ENCODE assay signal across 30 mouse cellular contexts in genomic region chr2:164752454-164752853, GRCm38 (mm10). TPM values are rescaled to one million over a fixed set of nuclear protein-coding genes. Genes with fewer than 3 reads are reported as not detected.
A peak's percentile ranks its signal among the peaks of the same experiment; 100 is the strongest.
DNase-seq lines count a peak whose midpoint lies in the region; ATAC-seq and TF ChIP-seq lines count a peak whose summit lies in the region.
"Had no signal": no experiment of that assay in that cellular context is flagged by ENCODE, and none has a peak within 500 bp of the region (broad histone marks: within the 10 kb centered on the region; RNA-seq: fewer than 3 reads in every experiment).

No protein-coding gene starts in this region.

- WGBS in liver, adult 2 months: 29% methylated on average over 2 of the region's 2 CpGs
- WGBS in stomach, postnatal 0 days: 74% methylated on average over 2 of the region's 2 CpGs

- TF ChIP-seq CTCF in gastrocnemius, adult 2 months (IDR thresholded peaks at IDR 0.05): no peak
- TF ChIP-seq CTCF in liver, adult 2 months (IDR thresholded peaks at IDR 0.05; ENCODE audit: low read depth, low read length): no peak
- TF ChIP-seq CTCF in stomach, postnatal 0 days (IDR thresholded peaks at IDR 0.05; ENCODE audit: low read depth): no peak

- intact Hi-C loops in gastrocnemius, adult 2 months (cut with DNase I): loop anchor here (5.0 kb wide), 1 partner anchor 45 kb away; no protein-coding TSS in a partner anchor
- intact Hi-C loops in gastrocnemius, postnatal 36 days (cut with DNase I): no loop called here

- no peak overlapping the region for H3K4me2 ChIP-seq in stomach, postnatal 0 days (replicated peaks; ENCODE audit: low read depth)
- H3K4me2 ChIP-seq: embryonic facial prominence, embryonic 13.5 days; forebrain, embryonic 12.5 days; forebrain, embryonic 15.5 days; heart, embryonic 11.5 days; heart, embryonic 15.5 days; hindbrain, embryonic 13.5 days had no signal

- no peak overlapping the region for H3K9ac ChIP-seq in liver, adult 2 months (ENCODE audit: low read depth, low read length)
- H3K9ac ChIP-seq in stomach, postnatal 0 days (ENCODE audit: low read length): no peak overlapping the region
- H3K9ac ChIP-seq: embryonic facial prominence, embryonic 13.5 days; forebrain, embryonic 12.5 days; forebrain, embryonic 15.5 days; heart, embryonic 15.5 days; hindbrain, embryonic 13.5 days had no signal

- no peak overlapping the region for H3K4me3 ChIP-seq in gastrocnemius, adult 2 months
- no peak overlapping the region for H3K4me3 ChIP-seq in liver, adult 2 months (ENCODE audit: insufficient read depth, low read depth, low read length)
- H3K4me3 ChIP-seq in megakaryocyte, embryonic 14.5 days (replicated peaks): peak overlapping the region; percentile 16
- no peak overlapping the region for H3K4me3 ChIP-seq in stomach, postnatal 0 days (ENCODE audit: low read depth, low read length)
- H3K4me3 ChIP-seq: embryonic facial prominence, embryonic 10.5 days; embryonic facial prominence, embryonic 13.5 days; erythroblast, embryonic 14.5 days; forebrain, embryonic 12.5 days; forebrain, embryonic 15.5 days; heart, embryonic 15.5 days; hindbrain, embryonic 10.5 days; hindbrain, embryonic 13.5 days had no signal

- peaks cover 39% of the 10 kb centered on the region for H3K36me3 ChIP-seq in liver, adult 2 months (ENCODE audit: control insufficient read depth, insufficient read depth, low read length)
- H3K36me3 ChIP-seq in megakaryocyte, embryonic 14.5 days (replicated peaks; ENCODE audit: low read length): peaks cover 100% of the 10 kb centered on the region
- peaks cover 26% of the 10 kb centered on the region for H3K36me3 ChIP-seq in stomach, postnatal 0 days (ENCODE audit: control insufficient read depth, insufficient read depth, low read length)

- no peak for TF ChIP-seq POLR2A in liver, adult 2 months (IDR thresholded peaks at IDR 0.05; ENCODE audit: extremely low read depth, insufficient read depth, low read length)

- H3K79me2 ChIP-seq in liver, adult 2 months (ENCODE audit: control insufficient read depth, insufficient read depth, low read length): peaks cover 4% of the 10 kb centered on the region; the same call in 1 of the 2 replicates

- H3K27ac ChIP-seq in gastrocnemius, adult 2 months: no peak overlapping the region
- H3K27ac ChIP-seq in liver, adult 2 months (replicated peaks; ENCODE audit: insufficient read depth, low read depth, low read length): no peak overlapping the region
- no peak overlapping the region for H3K27ac ChIP-seq in stomach, postnatal 0 days (replicated peaks)
- H3K27ac ChIP-seq: embryonic facial prominence, embryonic 10.5 days; embryonic facial prominence, embryonic 13.5 days; forebrain, embryonic 12.5 days; forebrain, embryonic 15.5 days; heart, embryonic 15.5 days; hindbrain, embryonic 10.5 days; hindbrain, embryonic 13.5 days had no signal

- H3K9me3 ChIP-seq in megakaryocyte, embryonic 14.5 days: no peaks in the 10 kb centered on the region
- H3K9me3 ChIP-seq in stomach, postnatal 0 days (ENCODE audit: control insufficient read depth, low read length): no peaks in the 10 kb centered on the region
- H3K9me3 ChIP-seq: embryonic facial prominence, embryonic 10.5 days; embryonic facial prominence, embryonic 13.5 days; forebrain, embryonic 12.5 days; forebrain, embryonic 15.5 days; heart, embryonic 15.5 days; hindbrain, embryonic 10.5 days; hindbrain, embryonic 13.5 days had no signal

- DNase-seq in gastrocnemius, adult 2 months: peak; percentile 6
- no peak for DNase-seq in gastrocnemius, postnatal 36 days
- peak; percentile 57 for DNase-seq in liver, adult 2 months (ENCODE audit: extremely low read depth, low read depth, low spot score)
- no peak for DNase-seq in liver
- DNase-seq in stomach, postnatal 0 days (ENCODE audit: low spot score): no peak
- no peak for DNase-seq in thymus, postnatal 36 days
- DNase-seq: adrenal gland, adult 8-10 months; cerebellum, adult 2 months; cerebellum, postnatal 10 days; cerebellum, postnatal 36 days; embryo, embryonic 11 days; gastrocnemius, postnatal 25 days; heart, postnatal 10 days; heart, postnatal 36 days had no signal

- no peak for ATAC-seq in megakaryocyte, adult 5-6 weeks (ENCODE audit: poor library complexity, severe bottlenecking)
- peak; percentile 56; the same call in 1 of the 2 replicates for ATAC-seq in stomach, postnatal 0 days (ENCODE audit: low FRiP score, low TSS enrichment)
- ATAC-seq: CD4-positive, CD25-positive, alpha-beta regulatory T cell, adult 4 months; forebrain, embryonic 15.5 days; hindbrain, embryonic 16.5 days had no signal

- H3K27me3 ChIP-seq in liver, adult 2 months (ENCODE audit: control insufficient read depth, insufficient read depth, low read length): no peaks in the 10 kb centered on the region
- no peaks in the 10 kb centered on the region for H3K27me3 ChIP-seq in megakaryocyte, embryonic 14.5 days (replicated peaks)
- no peaks in the 10 kb centered on the region for H3K27me3 ChIP-seq in stomach, postnatal 0 days (ENCODE audit: control insufficient read depth, insufficient read depth, low read length)
- H3K27me3 ChIP-seq: embryonic facial prominence, embryonic 13.5 days; forebrain, embryonic 12.5 days; forebrain, embryonic 15.5 days; heart, embryonic 15.5 days; hindbrain, embryonic 13.5 days had no signal

- TF ChIP-seq EP300 in stomach, postnatal 0 days (optimal IDR thresholded peaks at IDR 0.05): no peak

- H3K4me1 ChIP-seq in liver, adult 2 months (ENCODE audit: control insufficient read depth, insufficient read depth, low read length): 0 out of 2 replicates have a peak, but pooled peaks cover 2% of the 10 kb centered on the region
- peaks cover 20% of the 10 kb centered on the region for H3K4me1 ChIP-seq in megakaryocyte, embryonic 14.5 days
- no peaks in the 10 kb centered on the region for H3K4me1 ChIP-seq in stomach, postnatal 0 days (replicated peaks; ENCODE audit: control insufficient read depth, insufficient read depth)

RNA-seq across cellular contexts. Expression of gene Dnttip1, which starts 6.7 kb away (rescaled TPM):
- 10 to 100 TPM; 18.5 to 19.4 TPM for total RNA-seq in gastrocnemius, adult 2 months (2021)
- total RNA-seq in gastrocnemius, postnatal 36 days (2021): 10 to 100 TPM; 15.8 to 18.1 TPM
- 11.8 and 12.9 TPM in 2 replicates for total RNA-seq in liver, adult 2 months (2014; rRNA removed)
- 11.9 and 17.6 TPM in 2 replicates for polyA plus RNA-seq in liver, adult 2 months (2012; rRNA removed)
- polyA plus RNA-seq in megakaryocyte, embryonic 14.5 days (2012; ENCODE audit: insufficient read depth, low replicate concordance): 41.6 and 49.2 TPM in 2 replicates
- total RNA-seq in megakaryocyte, adult 5-6 weeks (2015): 27.3 and 28.5 TPM in 2 replicates
- 18.5 and 27.0 TPM in 2 replicates for total RNA-seq in megakaryocyte, adult 5-6 weeks (2017)
- 38.0 and 39.1 TPM in 2 replicates for polyA plus RNA-seq in stomach, postnatal 0 days (2015; fragmentation: Nextera tagmentation; extraction: Ambion mirVana)

RNA-seq across cellular contexts. Expression of gene Wfdc3, which starts 6.7 kb away (rescaled TPM):
- total RNA-seq in gastrocnemius, adult 2 months (2021): not detected
- not detected for total RNA-seq in gastrocnemius, postnatal 36 days (2021)
- 0.09 and 0.81 TPM in 2 replicates for total RNA-seq in liver, adult 2 months (2014; rRNA removed)
- polyA plus RNA-seq in liver, adult 2 months (2012; rRNA removed): 0.07 and 0.21 TPM in 2 replicates
- not detected in 2 replicates for polyA plus RNA-seq in megakaryocyte, embryonic 14.5 days (2012; ENCODE audit: insufficient read depth, low replicate concordance)
- 1.0 TPM in 1 of 2 replicates, not detected in the other for total RNA-seq in megakaryocyte, adult 5-6 weeks (2015)
- not detected in 2 replicates for total RNA-seq in megakaryocyte, adult 5-6 weeks (2017)
- 1.4 TPM in 2 replicates for polyA plus RNA-seq in stomach, postnatal 0 days (2015; fragmentation: Nextera tagmentation; extraction: Ambion mirVana)
- total RNA-seq: gastrocnemius, adult 8-10 months; gastrocnemius, postnatal 25 days; granulocyte monocyte progenitor cell, adult 5-6 weeks; heart, postnatal 36 days had no signal
- polyA plus RNA-seq: CD4-positive, CD25-positive, alpha-beta regulatory T cell, adult 4 months had no signal

RNA-seq across cellular contexts. Expression of gene Ube2c, which starts 17.2 kb away (rescaled TPM):
- total RNA-seq in gastrocnemius, adult 2 months (2021): under 1 TPM; 0.20 to 0.33 TPM
- 1 to 10 TPM; 1.0 to 1.4 TPM for total RNA-seq in gastrocnemius, postnatal 36 days (2021)
- total RNA-seq in liver, adult 2 months (2014; rRNA removed): 0.18 and 1.9 TPM in 2 replicates
- polyA plus RNA-seq in liver, adult 2 months (2012; rRNA removed): 1.2 and 1.5 TPM in 2 replicates
- 43.1 and 121 TPM in 2 replicates for polyA plus RNA-seq in megakaryocyte, embryonic 14.5 days (2012; ENCODE audit: insufficient read depth, low replicate concordance)
- total RNA-seq in megakaryocyte, adult 5-6 weeks (2015): 330 and 340 TPM in 2 replicates
- total RNA-seq in megakaryocyte, adult 5-6 weeks (2017): 228 and 247 TPM in 2 replicates
- polyA plus RNA-seq in stomach, postnatal 0 days (2015; fragmentation: Nextera tagmentation; extraction: Ambion mirVana): 74.1 and 104 TPM in 2 replicates

RNA-seq across cellular contexts. Expression of gene Tnnc2, which starts 27.3 kb away (rescaled TPM):
- over 10,000 TPM; 14,820 to 17,621 TPM for total RNA-seq in gastrocnemius, adult 2 months (2021)
- over 10,000 TPM; 16,945 to 17,744 TPM for total RNA-seq in gastrocnemius, postnatal 36 days (2021)
- total RNA-seq in liver, adult 2 months (2014; rRNA removed): 6.1 TPM in 1 of 2 replicates, not detected in the other
- not detected in 2 replicates for polyA plus RNA-seq in liver, adult 2 months (2012; rRNA removed)
- polyA plus RNA-seq in megakaryocyte, embryonic 14.5 days (2012; ENCODE audit: insufficient read depth, low replicate concordance): not detected in 2 replicates
- total RNA-seq in megakaryocyte, adult 5-6 weeks (2015): not detected in 2 replicates
- not detected in 2 replicates for total RNA-seq in megakaryocyte, adult 5-6 weeks (2017)
- 7.0 and 8.5 TPM in 2 replicates for polyA plus RNA-seq in stomach, postnatal 0 days (2015; fragmentation: Nextera tagmentation; extraction: Ambion mirVana)
- total RNA-seq: adrenal gland, adult 8-10 months; granulocyte monocyte progenitor cell, adult 5-6 weeks; heart, postnatal 36 days; MEL had no signal
- polyA plus RNA-seq: CD4-positive, CD25-positive, alpha-beta regulatory T cell, adult 4 months; embryonic facial prominence, embryonic 10.5 days; erythroblast, embryonic 14.5 days; hindbrain, embryonic 10.5 days had no signal

RNA-seq across cellular contexts. Expression of gene Snx21, which starts 33.2 kb away (rescaled TPM):
- 10 to 100 TPM; 20.6 to 25.6 TPM for total RNA-seq in gastrocnemius, adult 2 months (2021)
- 10 to 100 TPM; 18.1 to 20.8 TPM for total RNA-seq in gastrocnemius, postnatal 36 days (2021)
- total RNA-seq in liver, adult 2 months (2014; rRNA removed): 10.8 and 12.6 TPM in 2 replicates
- polyA plus RNA-seq in liver, adult 2 months (2012; rRNA removed): 14.4 and 14.6 TPM in 2 replicates
- 7.7 and 9.9 TPM in 2 replicates for polyA plus RNA-seq in megakaryocyte, embryonic 14.5 days (2012; ENCODE audit: insufficient read depth, low replicate concordance)
- 5.2 and 5.5 TPM in 2 replicates for total RNA-seq in megakaryocyte, adult 5-6 weeks (2015)
- total RNA-seq in megakaryocyte, adult 5-6 weeks (2017): 3.2 and 5.0 TPM in 2 replicates
- polyA plus RNA-seq in stomach, postnatal 0 days (2015; fragmentation: Nextera tagmentation; extraction: Ambion mirVana): 13.9 and 14.9 TPM in 2 replicates

Comparison
In these comparisons a context has a peak if more than half of its experiments do, and no peak if none do; other contexts are left out.
1. DNase-seq: peak in gastrocnemius, adult 2 months (single experiment) and liver, adult 2 months (single experiment); none in gastrocnemius, postnatal 36 days (0 of 2), liver (single experiment), stomach, postnatal 0 days (single experiment) and thymus, postnatal 36 days (0 of 2).
2. RNA of gene Ube2c, which starts 17.2 kb away (total RNA-seq): 228 to 340 TPM in megakaryocyte, adult 5-6 weeks; 1.0 to 1.4 TPM in gastrocnemius, postnatal 36 days, 0.20 to 0.33 TPM in gastrocnemius, adult 2 months and 0.18 to 1.9 TPM in liver, adult 2 months; every median in the first group is over 10 times any median in the second.